Comparison of ENCODE assay signal across 8 mouse cellular contexts in the genomic region with DNA sequence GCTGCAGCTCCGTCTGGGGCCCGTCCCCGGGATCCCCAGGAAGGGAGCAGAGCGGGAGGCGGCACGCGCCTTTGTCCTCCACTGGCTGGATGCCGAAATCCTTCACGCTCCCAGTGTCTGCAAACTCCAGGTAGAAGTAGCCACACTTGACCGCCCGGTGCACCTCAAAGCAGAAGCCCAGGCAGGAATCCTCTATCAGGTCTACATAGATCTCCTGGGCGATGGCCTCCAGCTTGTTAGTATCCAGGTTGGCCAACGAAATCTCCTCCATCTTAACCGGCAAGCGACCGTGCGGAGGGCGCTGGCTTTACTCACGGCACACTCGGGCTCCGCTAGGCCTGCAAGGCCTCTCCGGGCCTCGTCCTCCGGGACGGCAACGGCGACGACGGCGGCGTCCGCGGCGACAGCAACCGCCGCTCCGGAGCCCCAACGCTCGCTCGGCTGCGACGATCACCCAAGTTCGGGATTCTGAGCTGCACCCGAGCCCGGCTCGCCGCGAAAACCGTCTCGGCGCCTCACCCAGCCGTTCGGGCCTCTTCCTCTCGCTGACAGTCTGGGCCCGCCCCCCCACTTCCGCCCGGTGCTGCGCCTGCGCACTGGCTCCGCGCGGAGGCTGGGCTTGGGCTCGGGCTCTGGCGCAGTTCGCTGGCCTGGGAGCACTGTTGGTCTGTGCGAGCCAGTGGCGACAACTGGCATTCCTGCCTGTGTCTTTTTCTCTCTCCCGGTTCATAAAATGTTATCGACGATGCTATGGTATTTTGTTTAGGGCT. TPM values are rescaled to one million over a fixed set of nuclear protein-coding genes. Genes with fewer than 3 reads are reported as not detected.
DNase-seq lines count a peak whose midpoint lies in the region; ATAC-seq lines count a peak whose summit lies in the region.

TSS of gene Atxn7l3b (minus strand) at position 550 of the 770 bp plus-strand sequence.

- peak; percentile 99 for ATAC-seq in hindbrain, embryonic 11.5 days (ENCODE audit: low FRiP score)

- H3K27me3 ChIP-seq in hindbrain, embryonic 11.5 days (ENCODE audit: control insufficient read depth, insufficient read depth, low read length): no peaks in the 10 kb centered on the region

- 1% methylated on average over 67 of the region's 70 CpGs for WGBS in hindbrain, embryonic 11.5 days

- H3K4me1 ChIP-seq in hindbrain, embryonic 11.5 days (replicated peaks; ENCODE audit: control insufficient read depth, insufficient read depth, low read length): no peaks in the 10 kb centered on the region

- peak within 1 kb of the TSS; percentile 84 for H3K4me3 ChIP-seq in hindbrain, embryonic 11.5 days (ENCODE audit: low read depth, low read length)

- peak within 1 kb of the TSS; percentile 61 for H3K4me2 ChIP-seq in hindbrain, embryonic 11.5 days (replicated peaks; ENCODE audit: low read depth, low read length)

- peak within 1 kb of the TSS; percentile 92 for H3K27ac ChIP-seq in hindbrain, embryonic 11.5 days (ENCODE audit: low read depth, low read length)

- peak; percentile 98 for DNase-seq in Muller cell, postnatal 12 days (ENCODE audit: inconsistent ontology term)
- DNase-seq in cerebellum, adult 9-11 months: peak; percentile 95
- DNase-seq in frontal cortex, adult 2 months (ENCODE audit: extremely low spot score in 1 of 2, low spot score in 1 of 2): peak; percentile 73 to 96
- DNase-seq in hindbrain, embryonic 11.5 days (ENCODE audit: low spot score): peak; percentile 96
- DNase-seq in layer of hippocampus, postnatal 10 days (ENCODE audit: low spot score in 2 of 2): peak; percentile 97 to 98
- peak; percentile 97 for DNase-seq in lung, postnatal 10 days
- DNase-seq in ovary, postnatal 36 days (ENCODE audit: low spot score): peak; percentile 98
- DNase-seq in thymus, postnatal 25 days: peak; percentile 96

- peak within 1 kb of the TSS; percentile 98 for H3K9ac ChIP-seq in hindbrain, embryonic 11.5 days (ENCODE audit: low read depth, low read length)

- no peaks in the 10 kb centered on the region for H3K9me3 ChIP-seq in hindbrain, embryonic 11.5 days (ENCODE audit: control insufficient read depth, low read length)

- H3K36me3 ChIP-seq in hindbrain, embryonic 11.5 days (ENCODE audit: control insufficient read depth, insufficient read depth, low read length): no peaks in the 10 kb centered on the region

RNA-seq across cellular contexts. Expression of gene Atxn7l3b, which starts in this region (rescaled TPM):
- 86.9 and 92.5 TPM in 2 replicates for polyA plus RNA-seq in frontal cortex, adult 2 months (2012; rRNA removed)
- 261 and 268 TPM in 2 replicates for polyA plus RNA-seq in hindbrain, embryonic 11.5 days (2014; fragmentation: Nextera tagmentation; extraction: Ambion mirVana)
- total RNA-seq in layer of hippocampus, postnatal 10 days (2021): 100 to 1,000 TPM; 247 to 259 TPM

Comparison
In these comparisons a context has a peak if more than half of its experiments do, and no peak if none do; other contexts are left out.
1. Peak in every context shown above with its lines: DNase-seq, ATAC-seq, H3K4me3 ChIP-seq and H3K27ac ChIP-seq.